Mouse (Mus musculus) heart, adult 2 months (tissue): Measurements from ENCODE around the gene Ttc39b.

Experiments
- CTCF ChIP-seq: fragments of 200-600 bp; IDR thresholded peaks from 2 replicates; pipeline ENCODE4 v1.8.1; 2022; ENCODE audit warnings: antibody characterized with exemption, mild to moderate bottlenecking, moderate library complexity
- EP300 ChIP-seq: fragments of 200-500 bp; IDR thresholded peaks from 2 replicates; pipeline ENCODE4 v1.6.1; 2011; ENCODE audit warnings: low read depth, low read length, control low read depth; ENCODE audit not compliant: insufficient read depth

GRCm38 (mm10) chr4:83323201-83323903, 703 bp downstream of the Ttc39b start:
- TF ChIP-seq CTCF (peak; percentile 73), EP300 (no peak)
